Mouse (Mus musculus) induced T-regulatory cell, adult 2 months (primary cell): ENCODE data around the gene Usp39.
A peak's percentile ranks its signal among the peaks of the same experiment; 100 is the strongest.

Source experiments
- DNase-seq: peaks from one replicate; pipeline ENCODE4 v3.0.0-alpha.2; 2012; ENCODE audit warnings: low read depth

Gene Usp39

GRCm38 (mm10) chr6:72352636-72353405 is 7.8 kb upstream of the Usp39 start:
- no peak for DNase-seq

GRCm38 (mm10) chr6:72350214-72350613 is 5.2 kb upstream of the Usp39 start:
- no peak for DNase-seq

GRCm38 (mm10) chr6:72348411-72348810 is 3.4 kb upstream of the Usp39 start:
- DNase-seq: no peak

GRCm38 (mm10) chr6:72347166-72347941 is 2.4 kb upstream of the Usp39 start, which contains the start of gene 0610030E20Rik:
Gene 0610030E20Rik (plus strand): TSS chr6:72347317.
- peak; percentile 87 for DNase-seq

DNA sequence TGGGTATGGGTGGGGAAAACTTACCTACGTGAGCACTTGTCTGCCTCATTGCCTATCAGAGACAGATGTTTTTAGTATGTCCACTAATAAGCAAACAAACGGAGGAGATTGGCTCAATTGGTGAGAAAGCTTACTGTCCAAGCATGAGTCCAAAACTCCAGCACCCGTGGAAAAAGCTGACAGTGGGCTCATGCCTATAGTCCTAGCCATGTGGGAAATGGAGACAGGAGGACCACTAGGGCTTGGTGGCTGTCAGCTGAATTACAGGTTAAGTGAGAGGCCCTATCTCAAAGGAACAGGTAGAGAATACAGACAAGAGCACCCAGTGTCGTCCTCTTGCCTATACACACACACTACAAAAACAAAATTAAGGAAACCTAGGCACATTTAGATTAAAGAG is 1.3 kb upstream of the Usp39 start:
- peak; percentile 56 for DNase-seq

- no peak for DNase-seq
These were observed 649 bp upstream of the Usp39 start for GRCm38 (mm10) chr6:72345633-72346032.

- DNase-seq: no peak
These were observed 449 bp downstream of the Usp39 start for GRCm38 (mm10) chr6:72344396-72345073.

DNA sequence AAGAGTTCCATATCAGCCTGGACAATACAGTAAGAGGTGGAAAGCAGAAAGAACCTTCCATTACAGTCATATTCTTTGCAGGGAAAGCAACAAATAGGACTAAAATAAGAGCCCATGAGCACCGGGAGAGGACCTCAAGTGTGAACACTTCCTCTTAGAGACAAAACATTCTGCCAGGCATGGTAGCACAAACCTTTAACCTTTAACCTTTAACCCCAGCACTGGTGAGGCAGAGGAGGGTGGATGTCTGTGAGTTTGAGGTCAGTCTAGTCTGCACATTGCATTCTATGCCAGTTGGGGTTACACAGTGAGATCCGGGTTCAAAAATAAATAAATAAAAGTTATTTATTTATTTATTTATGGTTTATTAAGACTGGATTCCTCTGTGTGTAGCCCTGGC is 4.5 kb downstream of the Usp39 start:
- no peak for DNase-seq

- DNase-seq: no peak
These were observed 11.9 kb downstream of the Usp39 start for GRCm38 (mm10) chr6:72333111-72333510.

- DNase-seq: no peak
These were observed 14.9 kb downstream of the Usp39 start for GRCm38 (mm10) chr6:72330133-72330532.

DNA sequence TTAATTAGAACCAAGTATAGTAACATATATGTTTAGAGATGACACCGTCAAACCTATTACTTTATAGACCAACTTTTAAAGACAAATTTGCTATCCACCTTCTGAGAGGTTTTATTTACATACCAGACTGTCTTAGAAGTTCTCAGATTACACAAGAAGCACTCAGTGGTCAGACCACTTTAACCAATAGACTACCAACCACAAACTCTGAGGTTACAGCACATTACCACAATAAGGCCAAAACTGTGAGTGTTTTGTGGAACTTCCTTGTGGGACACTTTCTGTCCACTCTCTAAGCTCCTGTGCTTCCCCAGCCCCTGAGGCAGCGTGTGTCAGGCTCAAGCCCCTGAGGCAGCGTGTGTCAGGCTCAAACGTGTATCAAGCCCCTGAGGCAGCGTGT is 16.0 kb downstream of the Usp39 start:
- DNase-seq: no peak

DNA sequence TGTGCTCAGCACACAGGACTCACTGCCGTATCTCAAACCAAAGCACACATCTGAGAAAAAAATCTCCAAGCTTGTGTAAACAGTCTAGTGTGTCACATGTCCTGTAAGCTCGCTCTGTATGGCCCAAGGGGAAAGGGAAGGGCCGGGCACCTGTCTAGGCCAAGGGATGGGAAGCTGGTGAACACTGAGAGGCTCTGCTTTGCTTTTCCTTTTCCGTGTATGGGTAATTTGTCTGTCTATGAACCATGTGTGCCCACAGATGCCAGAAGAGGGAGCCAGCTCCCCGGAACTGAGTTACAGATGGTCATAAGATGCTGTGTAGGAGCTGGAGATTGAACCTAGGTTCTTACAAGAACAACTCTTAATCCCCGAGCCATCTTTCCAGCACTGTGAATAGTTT is 18.7 kb downstream of the Usp39 start:
- DNase-seq: peak; percentile 58

DNA sequence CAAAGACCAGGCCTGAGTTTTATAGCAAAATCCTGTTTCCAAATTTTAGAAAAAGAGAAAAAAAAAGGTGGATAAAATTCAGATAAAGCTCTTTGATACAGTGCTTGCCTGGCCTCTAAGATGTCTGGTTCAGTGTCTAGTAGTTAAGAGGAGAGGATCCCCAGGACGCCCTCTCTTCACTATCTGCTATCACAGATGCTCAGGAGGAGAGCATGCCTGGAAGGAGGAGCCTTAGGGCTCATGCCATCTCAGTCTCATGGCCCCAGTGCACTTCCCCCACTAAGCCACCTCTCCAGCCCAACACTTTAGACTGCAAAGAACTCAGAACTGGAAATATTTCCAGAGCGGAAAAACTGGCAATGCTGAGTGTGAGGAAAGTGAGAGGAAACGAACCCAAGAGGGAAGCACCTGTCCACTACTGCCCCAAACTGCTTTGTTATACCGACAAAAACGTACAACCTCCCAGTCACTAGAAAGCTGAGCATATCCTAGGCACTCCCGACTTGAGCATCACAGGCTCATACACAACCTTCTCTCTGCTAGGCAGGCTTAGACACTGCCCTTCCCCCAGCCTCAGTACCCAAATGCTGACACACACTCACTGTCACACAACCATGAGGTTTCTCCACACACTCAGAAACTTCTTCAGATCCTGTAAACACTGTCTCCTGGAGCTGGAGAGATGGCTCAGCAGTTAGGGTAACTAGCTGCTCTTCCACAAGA is 21.0 kb downstream of the Usp39 start:
- no peak for DNase-seq

GRCm38 (mm10) chr6:72322936-72323335 is 22.0 kb downstream of the Usp39 start:
- no peak for DNase-seq

GRCm38 (mm10) chr6:72319019-72319418 is 26.0 kb downstream of the Usp39 start:
- DNase-seq: peak; percentile 56

DNA sequence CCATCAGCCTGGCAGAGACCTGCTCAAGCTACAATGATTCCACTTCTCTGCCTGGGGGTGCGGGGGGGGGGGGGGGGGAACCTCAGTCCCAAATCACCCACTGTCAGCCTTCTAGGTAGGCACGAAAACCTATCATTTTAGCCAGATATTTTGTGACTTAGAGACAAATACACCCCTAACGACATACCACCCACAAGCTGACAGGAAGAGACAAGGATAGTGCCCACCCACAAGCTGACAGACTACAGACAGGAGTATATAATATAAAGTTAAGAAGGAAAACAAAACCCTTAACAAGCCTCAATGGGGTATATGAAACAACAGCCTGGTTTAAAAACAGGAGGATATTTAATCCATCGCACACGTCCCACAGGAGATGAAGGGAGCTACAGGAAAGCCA is 26.5 kb downstream of the Usp39 start:
- DNase-seq: no peak

GRCm38 (mm10) chr6:72316044-72316443 is 28.9 kb downstream of the Usp39 start:
- no peak for DNase-seq

GRCm38 (mm10) chr6:72315384-72315783 is 29.6 kb downstream of the Usp39 start:
- no peak for DNase-seq

DNA sequence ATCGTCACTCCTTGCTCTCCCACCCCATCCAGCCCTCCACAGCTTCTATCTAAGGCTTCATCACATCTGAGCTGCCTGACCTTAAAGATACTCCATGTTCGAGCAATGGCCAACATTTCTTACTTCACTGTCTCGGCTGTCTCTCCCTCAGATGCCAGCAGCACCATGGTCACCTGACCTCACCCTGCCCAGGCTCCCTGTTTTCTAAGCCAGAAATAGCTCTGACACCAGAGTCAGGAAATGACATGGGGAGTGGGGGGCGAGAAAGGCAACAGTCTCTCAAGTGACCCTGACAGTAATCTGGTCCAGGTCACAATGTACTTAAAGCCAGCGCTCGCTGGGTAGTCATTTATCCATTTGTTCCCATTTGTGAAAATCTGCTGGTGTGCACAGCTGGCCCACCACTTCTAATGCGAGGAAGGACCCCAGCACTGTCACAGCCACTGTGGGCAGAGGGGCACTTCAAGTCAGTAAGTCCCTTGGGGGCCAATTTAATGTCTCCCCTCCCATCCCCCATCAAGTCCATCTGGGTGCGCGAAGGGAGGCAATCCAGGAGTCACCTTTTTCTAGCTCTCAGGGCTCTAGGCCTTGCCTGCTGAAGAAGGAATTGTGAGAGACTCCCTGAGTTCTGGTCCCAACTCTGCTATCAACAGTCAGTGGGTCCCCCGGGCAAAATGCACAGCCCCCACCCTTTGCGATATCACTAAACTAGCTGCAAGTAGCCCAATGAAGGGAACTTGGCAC is 31.7 kb downstream of the Usp39 start:
- no peak for DNase-seq

- DNase-seq: no peak
These were observed 32.8 kb downstream of the Usp39 start for GRCm38 (mm10) chr6:72312198-72312597.

DNA sequence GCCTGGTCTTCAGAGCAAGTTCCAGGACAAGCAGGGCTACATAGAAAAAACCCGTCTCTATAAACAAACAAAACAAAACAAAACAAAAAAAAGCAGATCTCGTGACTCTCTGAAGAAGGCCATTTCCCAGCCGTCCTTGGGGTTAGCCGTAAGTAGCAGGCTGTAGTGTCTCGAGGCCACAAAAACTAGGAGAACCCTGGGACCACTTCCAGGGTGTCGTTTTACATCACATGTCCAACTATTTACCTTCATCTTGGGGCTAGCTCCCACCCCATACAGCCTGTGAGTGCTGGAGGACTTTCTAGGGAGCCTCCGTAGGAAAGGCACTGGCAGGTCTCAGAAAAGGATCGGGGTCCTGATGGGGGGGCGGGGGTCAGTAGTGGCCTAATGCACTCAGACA is 41.5 kb downstream of the Usp39 start:
- DNase-seq: no peak
